8 mouse cellular contexts compared by ENCODE assay signal in genomic region chr9:121058116-121058515, GRCm38 (mm10).
A peak's percentile ranks its signal among the peaks of the same experiment; 100 is the strongest.
DNase-seq lines count a peak whose midpoint lies in the region; ATAC-seq and TF ChIP-seq lines count a peak whose summit lies in the region.

No protein-coding gene starts in this region.

- intact Hi-C loops in heart, postnatal 36 days (cut with DNase I), result loop anchor here (1.0 to 2.0 kb wide), 3 partner anchors 206 to 455 kb away; no protein-coding TSS in a partner anchor

- H3K27ac ChIP-seq in heart, embryonic 11.5 days (ENCODE audit: low read depth, low read length), result no peak overlapping the region
- H3K27ac ChIP-seq in brown adipose tissue, adult 24 weeks (replicated peaks; ENCODE audit: low read depth, low read length), result peak overlapping the region; percentile 99
- H3K27ac ChIP-seq in lung, embryonic 14.5 days (ENCODE audit: low read depth), result no peak overlapping the region

- no peaks in the 10 kb centered on the region for H3K27me3 ChIP-seq in heart, embryonic 11.5 days (ENCODE audit: control insufficient read depth, insufficient read depth, low read length)
- H3K27me3 ChIP-seq in lung, embryonic 14.5 days (ENCODE audit: insufficient read depth, low read length), result no peaks in the 10 kb centered on the region

- H3K9me3 ChIP-seq in heart, embryonic 11.5 days (replicated peaks; ENCODE audit: control insufficient read depth, low read length), result no peaks in the 10 kb centered on the region
- no peaks in the 10 kb centered on the region for H3K9me3 ChIP-seq in lung, embryonic 14.5 days (ENCODE audit: low read depth, low read length)

- TF ChIP-seq CTCF in lung, embryonic 14.5 days (IDR thresholded peaks at IDR 0.05; ENCODE audit: low read depth), result no peak

- peaks cover 14% of the 10 kb centered on the region for H3K4me1 ChIP-seq in heart, embryonic 11.5 days (ENCODE audit: control insufficient read depth, insufficient read depth, low read length)
- H3K4me1 ChIP-seq in brown adipose tissue, adult 24 weeks (ENCODE audit: control insufficient read depth, insufficient read depth, insufficient read length, low read length), result no peaks in the 10 kb centered on the region; the same call in none of the 2 replicates
- no peaks in the 10 kb centered on the region for H3K4me1 ChIP-seq in lung, embryonic 14.5 days (ENCODE audit: insufficient read depth)

- H3K36me3 ChIP-seq in heart, embryonic 11.5 days (ENCODE audit: control insufficient read depth, insufficient read depth, low read length), result no peaks in the 10 kb centered on the region
- no peaks in the 10 kb centered on the region for H3K36me3 ChIP-seq in lung, embryonic 14.5 days (ENCODE audit: insufficient read depth)

- no peak overlapping the region for H3K4me3 ChIP-seq in heart, embryonic 11.5 days (ENCODE audit: low read depth, low read length)
- peak overlapping the region; percentile 25 for H3K4me3 ChIP-seq in brown adipose tissue, adult 24 weeks (ENCODE audit: insufficient read depth, low read depth, low read length)
- H3K4me3 ChIP-seq in lung, embryonic 14.5 days (ENCODE audit: low read depth, low read length), result no peak overlapping the region

- no peak for ATAC-seq in heart, embryonic 11.5 days (replicated peaks; ENCODE audit: insufficient number of reproducible peaks, low FRiP score, low TSS enrichment)
- peak; percentile 71; the same call in 1 of the 2 replicates for ATAC-seq in lung, embryonic 14.5 days (ENCODE audit: insufficient read depth)
- ATAC-seq in megakaryocyte, adult 5-6 weeks (ENCODE audit: poor library complexity, severe bottlenecking), result no peak

- H3K9ac ChIP-seq in heart, embryonic 11.5 days (ENCODE audit: low read depth, low read length), result no peak overlapping the region
- H3K9ac ChIP-seq in lung, embryonic 14.5 days, result no peak overlapping the region

- DNase-seq in heart, adult 18-20 months, result peak; percentile 58 to 87
- DNase-seq in heart, postnatal 36 days, result peak; percentile 50 to 51
- peak; percentile 38 for DNase-seq in lung, embryonic 14.5 days
- DNase-seq in cerebellum, postnatal 36 days, result no peak
- no peak for DNase-seq in liver

- WGBS in heart, embryonic 11.5 days (ENCODE audit: insufficient replicate concordance), result 80% methylated on average over 7 of the region's 7 CpGs
- WGBS in lung, embryonic 14.5 days, result 66% methylated on average over 7 of the region's 7 CpGs

- no peak overlapping the region for H3K4me2 ChIP-seq in heart, embryonic 11.5 days
- no peak overlapping the region for H3K4me2 ChIP-seq in lung, embryonic 14.5 days

Comparison
In these comparisons a context has a peak if more than half of its experiments do, and no peak if none do; other contexts are left out.
1. DNase-seq: peak in heart, adult 18-20 months (2 of 2), heart, postnatal 36 days (2 of 2) and lung, embryonic 14.5 days (single experiment); none in cerebellum, postnatal 36 days (0 of 2) and liver (single experiment).